Mouse (Mus musculus) olfactory bulb, adult 2 months (tissue): ENCODE measurements around the gene Emp2. TPM values are rescaled to one million over a fixed set of nuclear protein-coding genes. Genes with fewer than 3 reads are reported as not detected.

Experiments
- H3K27ac ChIP-seq: fragments of 200-500 bp; 2 replicates; pipeline ENCODE4 v1.5.1; 2012; ENCODE audit warnings: low read depth, low read length; ENCODE audit not compliant: insufficient read depth
- H3K4me1 ChIP-seq: fragments of 200-500 bp; 2 replicates; pipeline ENCODE4 v1.6.1; 2012; ENCODE audit warnings: low read length; ENCODE audit not compliant: control insufficient read depth, insufficient read depth
- H3K4me3 ChIP-seq: fragments of 200-500 bp; 2 replicates; pipeline ENCODE4 v1.5.1; 2012; ENCODE audit warnings: mild to moderate bottlenecking, low read depth, low read length, moderate library complexity; ENCODE audit not compliant: insufficient read depth
- CTCF ChIP-seq: fragments of 200-500 bp; IDR thresholded peaks from 2 replicates; pipeline ENCODE4 v1.5.1; 2012; ENCODE audit warnings: low read depth, mild to moderate bottlenecking, low read length, moderate library complexity; ENCODE audit not compliant: insufficient read depth
- POLR2A ChIP-seq: fragments of 200-500 bp; IDR thresholded peaks from 2 replicates; pipeline ENCODE4 v1.6.1; 2012; ENCODE audit warnings: mild to moderate bottlenecking, low read depth, low read length, moderate library complexity; ENCODE audit not compliant: insufficient read depth
- WGBS: fragments of 180-500 bp; shearing (Covaris S2); methylation state at CpG from one replicate; pipeline ENCODE4 v1.1.7; 2018; 5-methylcytosine and 5-hydroxymethylcytosine counted together
- polyA plus RNA-seq: library from polyadenylated mRNA; stranded (reverse); fragments of >200 nt; gene quantifications from 2 replicates; pipeline ENCODE4 v1.2.4, GENCODE M21; 2012; ENCODE audit warnings: low replicate concordance; ENCODE audit not compliant: missing spikeins, insufficient read depth, insufficient read length

Emp2 gene
- polyA plus RNA-seq, 1 experiment = not detected

DNA sequence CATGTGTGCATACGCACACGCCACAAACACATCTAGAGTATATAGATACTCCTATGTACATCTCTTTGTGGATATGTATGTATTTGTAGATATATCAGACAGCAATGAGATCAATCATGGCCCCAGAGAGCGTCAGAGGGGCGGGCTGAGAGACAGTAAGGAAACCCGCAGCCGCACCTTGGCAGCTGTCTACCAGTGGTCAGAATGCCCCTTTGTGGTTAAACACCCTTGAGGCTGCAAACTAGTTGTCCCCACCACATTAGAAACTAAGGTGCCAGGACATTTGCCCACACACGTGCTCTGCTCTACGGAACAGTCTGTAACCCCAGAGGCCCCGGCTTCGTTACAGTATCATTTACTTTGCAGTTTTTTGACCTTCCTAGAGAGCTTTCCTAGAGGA, 26.2 kb upstream of the Emp2 start:
- no peak overlapping the region for H3K4me3 ChIP-seq
- TF ChIP-seq CTCF = no peak
- no peak for TF ChIP-seq POLR2A
- 88% methylated on average over 10 of the region's 10 CpGs for WGBS
- H3K4me1 ChIP-seq = no peaks in the 10 kb centered on the region
- no peak overlapping the region for H3K27ac ChIP-seq

DNA sequence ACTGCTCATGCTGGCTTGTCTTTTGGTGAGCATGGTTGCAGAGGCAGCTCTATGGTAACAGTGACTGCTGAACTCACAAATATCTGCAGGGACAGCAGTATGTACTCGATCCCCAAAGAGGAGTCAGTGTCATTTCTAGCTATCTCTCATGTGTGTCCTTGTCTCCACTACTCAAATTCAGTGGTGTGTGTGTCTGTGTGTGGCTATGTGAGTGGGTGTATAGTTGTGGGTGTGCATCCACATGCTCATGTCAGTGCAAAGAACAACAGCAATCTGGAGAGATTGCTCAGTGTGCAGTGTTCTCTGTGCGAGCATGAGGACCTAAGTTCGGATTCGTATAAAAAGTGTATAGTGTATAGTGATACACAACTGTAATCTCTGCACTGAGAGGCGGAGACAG, 24.8 kb upstream of the Emp2 start:
- 90% methylated on average over 5 of the region's 5 CpGs for WGBS
- no peak for TF ChIP-seq POLR2A
- no peak for TF ChIP-seq CTCF
- Histone ChIP-seq H3K4me3 (no peak overlapping the region), H3K27ac (no peak overlapping the region), H3K4me1 (no peaks in the 10 kb centered on the region)

DNA sequence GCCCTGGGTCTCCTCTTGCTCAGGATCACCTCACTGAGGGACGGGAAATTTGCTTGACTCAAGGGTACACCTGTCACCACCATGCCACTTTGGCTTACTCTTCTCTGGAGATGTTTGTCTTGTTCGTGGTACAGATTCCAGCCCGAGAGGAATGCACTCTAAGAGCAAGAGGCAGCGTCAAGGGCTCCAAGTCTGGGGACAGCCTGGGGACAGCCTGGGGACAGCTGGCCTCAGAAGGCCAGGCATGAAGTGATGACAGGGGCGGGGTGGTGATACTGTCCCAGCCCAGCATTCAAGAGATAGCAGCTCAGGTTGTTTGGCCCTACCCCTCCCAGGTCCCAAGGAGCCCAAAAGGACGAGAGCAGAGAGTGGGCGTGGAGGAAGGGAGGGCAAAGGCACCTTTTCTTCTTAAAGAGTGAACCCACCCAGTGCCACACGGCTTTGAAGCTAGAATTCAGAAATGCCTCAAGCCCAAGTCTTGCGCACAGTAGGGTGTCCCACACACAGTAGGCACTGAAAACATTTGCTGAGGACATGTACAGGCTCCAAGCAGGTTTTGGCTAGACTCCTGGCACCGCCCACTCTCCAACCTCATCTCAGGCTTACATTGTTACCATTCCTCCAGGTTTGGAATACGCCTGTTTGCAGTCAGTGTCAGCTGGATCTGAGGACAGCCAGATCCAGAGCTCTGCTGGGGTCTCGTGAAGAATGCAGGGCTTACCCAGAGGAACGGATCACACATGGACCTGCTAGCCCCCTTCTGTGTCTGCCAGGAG, 23.8 kb upstream of the Emp2 start:
- TF ChIP-seq CTCF (no peak), POLR2A (no peak)
- 91% methylated on average over 13 of the region's 13 CpGs for WGBS
- no peak overlapping the region for H3K27ac ChIP-seq
- H3K4me3 ChIP-seq = no peak overlapping the region
- H3K4me1 ChIP-seq = no peaks in the 10 kb centered on the region

DNA sequence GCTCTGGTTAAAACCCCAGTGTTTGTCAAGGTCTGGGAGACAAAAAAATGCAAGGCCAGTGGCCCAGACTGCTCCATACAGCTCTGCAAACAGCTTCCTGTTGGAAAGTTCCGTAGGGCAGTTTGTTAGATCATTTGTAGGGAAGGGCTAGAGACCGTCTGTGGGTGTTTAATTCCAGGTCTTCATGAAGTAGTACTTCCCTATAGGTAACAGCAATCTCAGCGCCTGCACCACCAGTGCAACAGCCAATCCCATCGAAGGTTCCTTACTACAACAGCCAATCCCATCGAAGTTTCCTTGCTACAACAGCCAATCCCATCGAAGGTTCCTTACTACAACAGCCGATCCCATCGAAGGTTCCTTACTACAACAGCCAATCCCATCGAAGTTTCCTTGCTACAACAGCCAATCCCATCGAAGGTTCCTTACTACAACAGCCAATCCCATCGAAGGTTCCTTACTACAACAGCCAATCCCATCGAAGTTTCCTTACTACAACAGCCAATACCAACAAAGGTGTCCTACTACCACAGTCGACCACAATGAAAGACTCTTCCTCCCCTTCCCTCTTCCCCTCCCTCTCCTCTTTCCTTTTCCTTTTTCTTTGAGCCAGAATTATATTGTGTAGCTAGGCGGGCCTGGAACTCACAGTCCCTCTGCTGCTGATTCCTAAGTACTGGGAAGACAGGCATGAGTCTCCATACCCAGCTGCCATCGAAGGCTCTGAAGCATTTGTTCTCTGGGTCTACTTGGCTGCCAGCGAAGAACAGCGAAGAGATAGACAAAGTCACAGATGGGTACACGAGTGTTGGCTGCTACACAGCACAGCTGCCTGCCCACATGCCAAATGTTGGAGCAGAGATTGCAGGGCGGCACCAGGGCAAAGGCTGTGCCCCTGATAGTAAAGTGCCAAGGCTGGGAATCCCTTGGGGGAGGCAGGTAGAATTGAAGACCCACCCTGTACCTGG, 23.0 kb upstream of the Emp2 start:
- Histone ChIP-seq H3K4me1 (no peaks in the 10 kb centered on the region), H3K4me3 (no peak overlapping the region), H3K27ac (no peak overlapping the region)
- TF ChIP-seq CTCF (no peak), POLR2A (no peak)
- 88% methylated on average over 19 of the region's 19 CpGs for WGBS

DNA sequence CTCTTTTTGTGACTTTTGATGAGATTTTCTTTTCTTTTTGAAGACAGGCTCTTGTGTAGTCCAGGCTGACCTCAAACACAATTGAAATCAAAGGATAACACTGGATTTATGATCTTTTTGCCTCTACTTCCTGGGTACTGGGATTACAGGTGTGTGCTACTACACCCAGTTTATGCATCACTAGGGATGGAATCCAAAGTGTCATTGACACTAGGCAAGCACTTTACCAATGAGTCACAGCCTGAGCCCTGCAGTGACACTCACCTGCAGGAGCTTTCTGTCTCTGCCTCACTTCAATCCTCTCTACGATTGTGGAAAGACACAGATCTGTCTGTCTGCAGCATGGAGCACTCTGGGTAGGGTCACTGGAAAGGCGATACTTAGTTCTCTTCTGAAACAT, 22.2 kb upstream of the Emp2 start:
- Histone ChIP-seq H3K4me1 (no peaks in the 10 kb centered on the region), H3K4me3 (no peak overlapping the region), H3K27ac (no peak overlapping the region)
- WGBS = 88% methylated on average over 2 of the region's 2 CpGs
- TF ChIP-seq CTCF (no peak), POLR2A (no peak)

GRCm38 (mm10) chr16:10332732-10333131, 19.0 kb upstream of the Emp2 start:
- Histone ChIP-seq H3K4me3 (no peak overlapping the region), H3K4me1 (no peaks in the 10 kb centered on the region), H3K27ac (no peak overlapping the region)
- TF ChIP-seq POLR2A = no peak
- no peak for TF ChIP-seq CTCF
- WGBS = 65% methylated on average over 7 of the region's 7 CpGs

- Histone ChIP-seq H3K4me3 (no peak overlapping the region), H3K27ac (no peak overlapping the region), H3K4me1 (no peaks in the 10 kb centered on the region)
- WGBS = 87% methylated on average over 12 of the region's 12 CpGs
- TF ChIP-seq CTCF (no peak), POLR2A (no peak)
These were observed 17.1 kb upstream of the Emp2 start for GRCm38 (mm10) chr16:10330586-10331495.

DNA sequence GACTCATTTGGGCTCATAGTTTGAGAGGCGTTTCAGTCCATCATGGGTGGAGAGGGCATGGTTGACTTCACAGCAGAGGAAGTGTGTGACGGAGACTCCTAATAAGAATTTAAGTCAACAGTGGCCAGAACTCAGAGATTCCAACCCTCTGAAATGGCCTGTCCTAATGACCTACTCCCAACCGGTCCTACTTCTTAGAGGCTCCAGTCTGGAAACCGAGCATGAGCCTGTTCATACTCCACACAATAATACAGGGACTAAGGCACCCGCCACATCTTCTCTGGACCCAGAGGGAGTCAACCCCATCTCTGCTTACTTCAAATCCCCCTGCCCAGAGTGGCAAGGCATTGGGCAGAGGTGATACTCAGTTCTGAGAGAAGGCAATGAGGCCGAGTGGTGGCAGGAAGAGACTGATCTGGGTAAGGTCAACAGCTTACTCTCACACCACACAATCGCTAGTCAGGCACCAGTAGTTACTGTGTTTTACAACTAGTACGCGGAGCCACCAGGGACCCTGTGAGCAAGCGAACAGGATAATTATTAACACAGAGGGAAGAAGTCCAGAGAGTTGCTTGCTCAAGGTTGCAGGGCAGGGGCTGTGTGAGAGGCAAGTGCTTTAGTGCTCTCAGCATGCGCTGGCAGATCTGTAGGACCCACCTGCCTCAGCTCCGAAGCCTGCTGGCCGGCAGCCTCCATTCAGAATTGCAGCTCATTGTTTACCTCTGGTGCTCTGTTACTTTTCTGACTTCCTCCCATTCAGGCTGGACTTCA, 14.0 kb upstream of the Emp2 start:
- Histone ChIP-seq H3K4me3 (no peak overlapping the region), H3K4me1 (no peaks in the 10 kb centered on the region), H3K27ac (no peak overlapping the region)
- 86% methylated on average over 13 of the region's 13 CpGs for WGBS
- no peak for TF ChIP-seq POLR2A
- TF ChIP-seq CTCF = no peak
